Mouse (Mus musculus) T-helper 17 cell (primary cell): ENCODE measurements around the gene Akip1.

Experiments
- in situ Hi-C, 2 experiments: fragments of 300-600 bp; cut with MboI, MseI; formaldehyde crosslinking; loops; 1 replicate in 1 of 2; 2 replicates in 1 of 2; pipeline ENCODE4 v1.15.1; 2025; ENCODE audit warnings: high pct_unique_total_duplicates in 2 of 2

The Akip1 gene

DNA sequence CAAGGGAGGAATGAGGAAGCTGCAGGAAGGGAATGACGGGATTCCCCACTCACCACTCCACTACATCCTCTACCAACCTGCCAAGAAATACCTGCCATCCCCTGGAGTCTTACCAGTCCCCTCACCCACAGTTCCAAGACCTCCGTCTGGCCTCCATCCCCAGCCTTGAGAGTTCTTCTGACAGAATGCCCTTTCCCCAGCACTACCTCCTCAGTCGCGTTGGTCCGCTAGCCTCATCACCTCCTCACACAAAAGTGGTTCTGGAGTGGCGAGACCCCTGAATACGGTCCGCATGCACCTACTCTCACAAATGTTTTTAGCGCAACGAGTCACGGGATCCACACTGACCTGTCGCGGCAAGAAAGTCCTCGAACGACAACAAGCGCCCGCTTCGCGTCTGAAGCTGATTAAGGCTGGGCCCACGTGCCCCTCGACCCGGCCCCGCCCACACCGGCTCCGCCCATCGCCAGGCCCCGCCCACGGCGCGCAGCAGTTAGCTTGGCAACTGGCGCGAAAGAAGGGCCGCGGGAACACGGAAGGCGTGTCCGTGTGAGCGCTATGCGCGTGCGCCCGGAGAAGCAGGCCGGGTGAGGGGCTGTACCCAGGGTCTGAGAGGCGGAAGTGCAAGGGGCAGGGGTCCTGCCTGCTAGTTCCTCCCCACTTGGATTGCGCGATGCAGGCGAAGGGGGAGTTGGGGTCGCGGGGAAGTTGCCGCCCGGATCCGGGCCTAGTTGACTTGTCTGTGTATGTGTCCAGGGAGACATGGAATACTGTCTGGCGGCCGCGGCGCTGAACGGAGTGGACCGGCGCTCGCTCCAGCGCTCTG lies at the start of gene Akip1, which contains the start of gene St5:
TSS of gene Akip1 (plus strand) at position 501 of the 826 bp plus-strand sequence.
TSS of gene St5 (minus strand) at position 416 of the 826 bp plus-strand sequence.
- in situ Hi-C loops, result loop anchor here in 1 of 2 experiments (5.0 kb wide), 1 partner anchor 176 kb away; no protein-coding TSS in a partner anchor

DNA sequence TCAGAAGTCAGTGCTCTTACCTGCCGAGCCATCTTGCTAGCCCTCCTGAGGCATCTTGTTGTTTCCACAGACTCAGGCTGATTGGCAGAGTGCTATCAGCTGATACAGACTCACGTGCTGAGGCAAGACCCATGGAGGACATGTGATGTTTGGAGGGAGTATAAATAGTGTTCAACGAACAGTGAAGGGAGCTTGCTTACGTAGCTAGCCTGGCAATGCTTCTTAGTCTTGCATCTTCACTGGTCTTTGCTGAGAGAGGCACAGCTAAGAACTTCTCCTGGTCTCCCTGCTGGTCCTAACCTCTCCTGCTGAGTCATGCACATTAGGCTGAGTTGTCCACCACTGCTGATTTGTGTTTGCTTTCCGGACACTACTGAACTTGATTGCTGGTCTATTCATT lies 48.6 kb upstream of the Akip1 start:
- in situ Hi-C loops, result no loop called here

GRCm38 (mm10) chr7:109657884-109658283 lies 45.6 kb upstream of the Akip1 start:
- in situ Hi-C loops, result no loop called here

DNA sequence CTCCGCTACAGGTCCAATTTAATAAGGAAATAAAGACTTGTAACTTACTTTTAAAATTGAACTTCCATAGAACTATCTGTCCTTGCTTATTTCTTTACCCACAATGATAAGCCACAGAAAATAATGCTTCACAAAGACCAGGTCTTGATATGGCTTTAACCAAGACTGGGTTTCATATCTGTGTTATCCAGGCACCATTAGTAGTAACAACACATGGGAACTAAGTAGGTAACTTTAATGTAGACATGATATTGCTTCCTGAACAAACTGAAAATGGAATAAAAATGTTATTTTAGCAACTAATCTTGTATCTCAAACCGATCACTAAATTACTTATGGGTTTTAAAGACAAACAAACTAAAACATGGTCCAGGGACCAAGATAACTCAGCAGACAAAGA lies 44.2 kb upstream of the Akip1 start:
- in situ Hi-C loops, result no loop called here

DNA sequence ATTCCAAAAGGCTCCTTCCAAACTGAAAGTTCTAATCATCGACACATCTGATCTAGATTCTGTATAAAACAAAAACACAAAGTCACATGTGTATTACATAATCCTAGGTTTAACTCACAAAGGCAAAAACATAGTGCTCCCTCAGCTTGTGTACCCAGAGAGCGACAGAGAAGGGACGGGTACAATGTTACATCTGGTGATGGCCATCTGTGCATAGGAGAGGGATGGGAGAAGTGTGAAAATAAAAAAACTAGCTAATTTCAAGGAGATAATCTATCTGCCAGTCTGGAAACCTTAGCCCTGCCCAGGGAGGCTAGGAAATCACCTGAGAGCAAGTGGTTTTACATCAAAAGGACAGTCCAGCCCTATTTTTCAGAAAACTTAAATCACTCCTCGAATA lies 40.9 kb upstream of the Akip1 start:
- in situ Hi-C loops, result no loop called here

DNA sequence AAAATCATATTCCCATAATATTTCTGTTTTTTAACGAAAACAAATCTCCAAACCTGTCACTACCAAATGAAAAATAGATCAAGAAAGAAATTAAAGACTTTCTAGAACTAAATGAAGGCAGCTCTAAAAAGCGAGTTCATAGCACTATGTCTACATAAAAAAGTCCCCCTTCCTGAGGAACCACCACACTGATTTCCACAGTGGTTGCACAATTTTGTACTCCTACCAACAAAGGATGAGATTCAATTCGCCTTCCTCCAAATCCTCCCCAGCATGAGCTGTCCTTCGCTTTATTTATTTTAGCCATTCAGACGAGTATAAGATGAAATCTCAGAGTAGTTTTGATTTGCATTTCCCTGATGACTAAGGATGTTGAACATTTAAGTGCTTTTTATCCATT lies 36.8 kb upstream of the Akip1 start:
- in situ Hi-C loops, result no loop called here

- in situ Hi-C loops, result no loop called here
Measured at GRCm38 (mm10) chr7:109669426-109670170, 33.9 kb upstream of the Akip1 start.

GRCm38 (mm10) chr7:109671581-109672471 lies 31.7 kb upstream of the Akip1 start:
- in situ Hi-C loops, result no loop called here

DNA sequence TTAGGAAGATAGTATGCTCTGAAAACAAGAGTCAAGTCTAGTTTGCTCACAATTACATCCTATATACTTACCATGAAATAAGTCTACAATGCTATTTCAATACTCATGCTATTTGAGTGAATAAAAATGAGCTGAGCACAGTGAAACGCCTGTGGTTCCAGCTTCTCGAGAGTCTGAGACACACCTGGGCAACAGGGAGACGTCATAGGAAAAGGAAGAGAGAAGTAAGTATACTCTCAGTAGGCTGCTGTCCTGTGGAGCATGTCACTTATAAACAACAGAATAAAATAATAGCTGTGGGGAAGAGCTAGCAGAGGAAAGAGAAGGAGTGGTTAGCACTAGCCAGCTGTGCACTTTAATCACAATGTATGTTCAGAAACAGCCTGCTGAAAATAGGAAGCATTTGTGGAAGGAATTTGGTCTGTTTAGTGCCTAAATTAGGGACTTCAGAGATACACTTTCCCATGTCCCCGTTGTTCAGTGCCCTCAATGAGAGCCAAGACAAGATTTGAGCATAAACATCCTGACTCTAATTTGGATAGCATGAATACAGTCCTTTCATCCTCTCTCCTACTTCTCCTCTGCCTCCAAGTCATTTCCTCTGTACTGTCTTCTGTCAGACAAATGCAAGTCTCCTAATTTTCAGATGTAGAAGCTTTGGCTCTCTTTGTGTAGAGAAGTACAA lies 28.4 kb upstream of the Akip1 start:
- in situ Hi-C loops, result no loop called here

DNA sequence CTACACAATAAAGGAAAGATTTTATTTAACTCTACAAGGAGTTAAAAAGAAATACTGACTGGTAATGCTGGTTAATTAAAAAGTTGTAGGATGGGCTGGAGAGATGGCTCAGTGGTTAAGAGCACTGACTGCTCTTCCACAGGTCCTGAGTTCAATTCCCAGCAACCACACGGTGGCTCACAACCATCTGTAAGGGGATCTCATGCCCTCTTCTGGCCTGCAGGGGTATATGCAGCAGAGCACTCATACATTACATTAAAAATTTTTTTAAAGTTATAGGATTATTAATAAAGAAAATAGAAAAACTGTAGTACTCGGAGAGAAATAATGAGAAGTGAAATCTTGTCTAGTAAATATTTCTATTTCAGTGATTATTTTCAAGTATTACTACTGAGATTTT lies 23.2 kb upstream of the Akip1 start:
- in situ Hi-C loops, result no loop called here

GRCm38 (mm10) chr7:109680879-109681278 lies 22.6 kb upstream of the Akip1 start:
- in situ Hi-C loops, result no loop called here

DNA sequence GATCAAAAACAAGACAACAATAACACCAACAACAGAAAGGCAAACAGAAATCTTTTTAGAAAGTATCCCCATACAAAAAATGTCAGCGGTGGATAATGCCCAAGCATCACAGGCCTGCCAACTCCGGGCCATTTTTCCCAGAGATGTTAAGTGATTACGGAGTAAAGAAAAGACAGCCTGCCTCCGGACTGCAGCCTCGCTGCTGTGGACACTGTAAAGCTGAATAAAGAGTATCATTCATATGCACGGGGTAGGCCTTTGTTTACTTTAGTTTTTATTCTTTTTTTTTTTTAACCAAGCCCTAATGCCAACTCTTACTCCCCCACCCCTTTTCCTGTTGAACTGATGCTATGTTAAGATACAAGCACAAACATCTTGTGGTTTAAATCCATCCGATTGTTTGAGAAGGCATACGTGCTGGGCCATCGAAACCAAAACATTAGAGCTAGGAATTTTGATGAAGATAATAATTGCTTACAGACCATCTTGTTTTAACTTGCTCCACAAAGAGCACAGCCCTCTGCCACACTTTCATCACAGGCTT lies 16.8 kb upstream of the Akip1 start:
- in situ Hi-C loops, result no loop called here

DNA sequence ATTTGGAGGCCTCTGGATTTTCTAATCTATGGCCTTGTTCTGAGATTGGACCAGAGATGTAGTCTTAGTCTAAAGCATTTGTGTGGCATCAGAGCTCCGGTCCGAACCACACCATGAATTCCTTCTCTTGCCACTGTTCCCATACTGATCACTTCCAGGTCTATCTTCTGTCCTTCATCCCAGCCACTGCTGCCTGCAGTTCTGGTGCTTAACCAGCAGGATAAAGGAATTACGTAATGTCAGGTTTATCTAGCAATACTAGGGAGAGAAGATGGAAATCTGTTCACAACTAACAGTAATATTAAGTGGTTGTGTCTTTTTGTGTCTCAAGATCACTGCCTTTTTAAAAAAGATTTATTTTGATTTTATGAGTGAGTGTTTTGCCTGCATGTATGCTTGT lies 13.4 kb upstream of the Akip1 start:
- in situ Hi-C loops, result no loop called here

DNA sequence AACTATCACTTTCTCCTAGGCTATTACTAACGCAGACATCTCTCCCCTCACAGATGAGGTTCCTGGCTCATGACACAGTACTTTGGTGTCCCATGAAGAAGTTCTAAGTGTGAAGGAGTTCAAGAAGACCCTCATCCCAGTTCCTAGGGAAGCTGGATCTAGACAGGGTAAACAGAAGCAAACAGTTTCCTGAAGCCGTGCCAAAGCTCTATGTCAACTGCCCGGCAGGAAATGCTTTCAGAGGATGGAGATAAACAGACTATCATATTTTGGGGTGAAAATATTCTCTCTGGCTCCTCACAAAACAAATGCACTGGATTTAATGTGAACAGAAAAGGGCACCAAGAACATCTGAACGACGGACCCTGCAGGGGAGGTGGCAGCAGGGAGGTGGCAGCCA lies 12.5 kb upstream of the Akip1 start:
- in situ Hi-C loops, result no loop called here

DNA sequence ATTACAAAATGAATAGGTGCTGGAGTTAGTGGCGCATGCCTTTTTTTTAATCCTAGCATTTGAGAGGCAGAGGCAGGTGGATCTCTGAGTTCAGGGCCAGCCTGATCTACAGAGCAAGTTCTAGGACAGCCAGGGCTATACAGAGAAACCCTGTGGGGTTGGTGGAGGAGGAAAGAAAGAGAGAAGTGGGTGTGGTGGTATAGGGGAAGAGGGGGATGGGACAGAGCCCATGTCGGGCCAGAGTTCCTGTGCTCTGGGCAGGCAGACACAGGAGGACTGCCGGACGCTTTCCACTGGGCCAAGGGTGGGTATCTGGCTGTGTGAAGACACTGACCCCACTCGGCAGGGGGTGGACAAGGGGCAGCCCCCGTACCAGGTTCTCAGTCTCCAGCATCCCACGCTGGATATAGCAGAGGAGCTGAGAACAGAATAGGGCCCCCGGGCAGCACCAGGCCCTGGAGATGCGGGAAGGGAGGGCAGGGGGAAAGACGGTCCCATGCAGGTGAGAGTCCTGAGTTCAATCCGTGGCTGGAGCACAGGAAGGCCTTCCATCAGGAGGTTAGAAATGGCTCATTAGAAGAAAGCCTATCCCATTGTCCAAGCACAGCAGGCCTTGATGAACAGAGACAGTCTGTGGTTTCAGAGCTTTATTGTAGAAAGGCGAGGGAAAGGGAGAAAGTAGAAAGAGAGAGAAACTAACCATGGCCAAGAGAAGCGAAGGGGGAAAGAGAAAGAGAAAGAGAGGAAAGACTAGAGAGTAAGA lies 8.7 kb upstream of the Akip1 start:
- in situ Hi-C loops, result no loop called here

DNA sequence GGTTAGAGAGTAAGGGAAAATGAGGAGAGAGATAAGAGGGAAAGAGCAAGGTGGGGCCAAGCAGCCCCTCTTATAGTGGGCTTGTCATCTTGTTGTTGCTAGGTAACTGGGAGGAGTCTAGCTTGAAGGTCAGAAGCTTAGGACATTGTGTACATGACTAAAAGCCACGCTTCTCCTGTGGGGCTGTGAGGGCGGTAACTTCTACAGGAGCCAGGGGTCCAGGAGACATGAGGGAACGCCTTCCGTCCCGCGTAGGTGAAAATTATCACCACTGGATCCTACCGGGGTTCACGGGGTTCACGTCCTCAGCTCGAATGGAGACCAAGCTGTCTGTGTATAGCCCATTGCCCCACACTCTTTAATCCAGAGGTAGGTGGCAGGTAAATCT lies 8.2 kb upstream of the Akip1 start:
- in situ Hi-C loops, result no loop called here

- in situ Hi-C loops, result loop anchor here in 1 of 2 experiments (5.0 kb wide), 1 partner anchor 173 kb away; no protein-coding TSS in a partner anchor
Measured at GRCm38 (mm10) chr7:109700213-109700612, 3.3 kb upstream of the Akip1 start.

GRCm38 (mm10) chr7:109702721-109703120 lies 769 bp upstream of the Akip1 start:
- in situ Hi-C loops, result loop anchor here in 1 of 2 experiments (5.0 kb wide), 1 partner anchor 175 kb away; no protein-coding TSS in a partner anchor

- in situ Hi-C loops, result loop anchor here in 1 of 2 experiments (5.0 kb wide), 1 partner anchor 177 kb away; no protein-coding TSS in a partner anchor
Measured at GRCm38 (mm10) chr7:109704016-109704377, 507 bp downstream of the Akip1 start.

- in situ Hi-C loops, result loop anchor here in 1 of 2 experiments (5.0 kb wide), 1 partner anchor 177 kb away; no protein-coding TSS in a partner anchor
Measured at GRCm38 (mm10) chr7:109704461-109704860, 971 bp downstream of the Akip1 start.
